Comparison of ENCODE assay signal across 8 mouse cellular contexts in the genomic region with DNA sequence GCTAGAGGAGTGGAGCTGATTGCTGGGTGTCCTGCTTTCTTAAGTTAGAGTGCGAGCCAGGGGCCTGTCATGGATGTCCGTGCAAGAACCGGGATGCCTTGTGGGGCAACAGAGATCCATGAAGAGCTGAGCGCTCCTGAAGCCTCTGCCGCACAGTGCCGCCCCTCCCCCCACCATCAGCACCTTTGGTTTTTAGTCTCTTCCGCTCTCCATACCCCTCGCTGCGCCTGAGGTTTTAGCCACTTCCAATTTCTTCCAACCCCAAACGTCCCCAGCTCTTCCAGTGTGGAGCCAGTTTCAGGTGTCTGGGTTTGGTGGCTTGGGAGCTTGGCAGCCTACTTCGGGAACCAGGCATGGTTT. TPM values are rescaled to one million over a fixed set of nuclear protein-coding genes. Genes with fewer than 3 reads are reported as not detected.
DNase-seq lines count a peak whose midpoint lies in the region; ATAC-seq lines count a peak whose summit lies in the region.

No protein-coding gene starts in this region.

- DNase-seq in cerebellum, postnatal 14 days = peak; percentile 35 to 50
- no peak for DNase-seq in cerebellum, adult 11 months
- peak; percentile 40 for DNase-seq in CD4-positive helper T cell, adult 2 months (ENCODE audit: low read depth, low spot score)
- DNase-seq in hindbrain, embryonic 14.5 days (ENCODE audit: low spot score) = peak; percentile 47
- no peak for DNase-seq in liver, embryonic 13.5 days
- DNase-seq in neural tube, embryonic 11.5 days (ENCODE audit: low spot score) = peak; percentile 44
- DNase-seq in urinary bladder, postnatal 36 days (ENCODE audit: low spot score in 2 of 2) = no peak

- peaks cover 14% of the 10 kb centered on the region; the same call in 1 of the 2 replicates for H3K4me1 ChIP-seq in embryonic facial prominence, embryonic 12.5 days
- H3K4me1 ChIP-seq in hindbrain, embryonic 14.5 days (replicated peaks; ENCODE audit: control insufficient read depth, insufficient read depth, low read length) = peaks cover 12% of the 10 kb centered on the region
- peaks cover 3% of the 10 kb centered on the region; the same call in 1 of the 2 replicates for H3K4me1 ChIP-seq in liver, embryonic 13.5 days (replicated peaks)
- peaks cover 5% of the 10 kb centered on the region; the same call in 1 of the 2 replicates for H3K4me1 ChIP-seq in neural tube, embryonic 11.5 days (ENCODE audit: control insufficient read depth, insufficient read depth, low read length)

- H3K27ac ChIP-seq in embryonic facial prominence, embryonic 12.5 days = peak overlapping the region; percentile 75; the same call in 1 of the 2 replicates
- H3K27ac ChIP-seq in hindbrain, embryonic 14.5 days = no peak overlapping the region
- no peak overlapping the region for H3K27ac ChIP-seq in liver, embryonic 13.5 days
- H3K27ac ChIP-seq in neural tube, embryonic 11.5 days (ENCODE audit: low read depth, low read length) = no peak overlapping the region

- ATAC-seq in embryonic facial prominence, embryonic 12.5 days (ENCODE audit: insufficient number of reproducible peaks, insufficient read depth, low FRiP score, low TSS enrichment) = peak; percentile 76
- ATAC-seq in hindbrain, embryonic 14.5 days (ENCODE audit: low FRiP score) = peak; percentile 48; the same call in 1 of the 2 replicates
- ATAC-seq in liver, embryonic 13.5 days (ENCODE audit: low read depth) = no peak
- no peak for ATAC-seq in neural tube, embryonic 11.5 days (ENCODE audit: insufficient read depth, low FRiP score, low TSS enrichment)

- WGBS in embryonic facial prominence, embryonic 12.5 days = 1% methylated on average over 11 of the region's 11 CpGs
- 1% methylated on average over 11 of the region's 11 CpGs for WGBS in hindbrain, embryonic 14.5 days
- WGBS in liver, embryonic 13.5 days (ENCODE audit: insufficient replicate concordance) = 0% methylated on average over 11 of the region's 11 CpGs
- WGBS in neural tube, embryonic 11.5 days = 0% methylated on average over 11 of the region's 11 CpGs

- no peaks in the 10 kb centered on the region for H3K27me3 ChIP-seq in embryonic facial prominence, embryonic 12.5 days
- H3K27me3 ChIP-seq in hindbrain, embryonic 14.5 days (ENCODE audit: control insufficient read depth, insufficient read depth, low read length) = peaks cover 7% of the 10 kb centered on the region; the same call in 1 of the 2 replicates
- H3K27me3 ChIP-seq in liver, embryonic 13.5 days = peaks cover 14% of the 10 kb centered on the region; the same call in 1 of the 2 replicates
- H3K27me3 ChIP-seq in neural tube, embryonic 11.5 days (ENCODE audit: control insufficient read depth, insufficient read depth, low read length) = 0 out of 2 replicates have a peak, but pooled peaks cover 2% of the 10 kb centered on the region

- no peaks in the 10 kb centered on the region for H3K9me3 ChIP-seq in embryonic facial prominence, embryonic 12.5 days
- H3K9me3 ChIP-seq in hindbrain, embryonic 14.5 days (ENCODE audit: control insufficient read depth, low read length) = no peaks in the 10 kb centered on the region
- H3K9me3 ChIP-seq in liver, embryonic 13.5 days (replicated peaks) = no peaks in the 10 kb centered on the region
- no peaks in the 10 kb centered on the region for H3K9me3 ChIP-seq in neural tube, embryonic 11.5 days (ENCODE audit: control insufficient read depth, low read length)

- peak overlapping the region; percentile 72 for H3K9ac ChIP-seq in embryonic facial prominence, embryonic 12.5 days
- H3K9ac ChIP-seq in hindbrain, embryonic 14.5 days = peak overlapping the region; percentile 64
- no peak overlapping the region for H3K9ac ChIP-seq in liver, embryonic 13.5 days
- H3K9ac ChIP-seq in neural tube, embryonic 11.5 days (ENCODE audit: low read length) = peak overlapping the region; percentile 57

- H3K36me3 ChIP-seq in embryonic facial prominence, embryonic 12.5 days = no peaks in the 10 kb centered on the region
- no peaks in the 10 kb centered on the region for H3K36me3 ChIP-seq in hindbrain, embryonic 14.5 days (replicated peaks; ENCODE audit: control insufficient read depth, insufficient read depth)
- H3K36me3 ChIP-seq in liver, embryonic 13.5 days = no peaks in the 10 kb centered on the region
- no peaks in the 10 kb centered on the region for H3K36me3 ChIP-seq in neural tube, embryonic 11.5 days (ENCODE audit: control insufficient read depth, insufficient read depth, low read length)

- peak overlapping the region; percentile 66 for H3K4me3 ChIP-seq in embryonic facial prominence, embryonic 12.5 days
- peak overlapping the region; percentile 49 for H3K4me3 ChIP-seq in hindbrain, embryonic 14.5 days (replicated peaks; ENCODE audit: low read length)
- peak overlapping the region; percentile 44 for H3K4me3 ChIP-seq in liver, embryonic 13.5 days (replicated peaks)
- peak overlapping the region; percentile 43 for H3K4me3 ChIP-seq in neural tube, embryonic 11.5 days (ENCODE audit: low read depth, low read length)

- peak overlapping the region; percentile 89 for H3K4me2 ChIP-seq in embryonic facial prominence, embryonic 12.5 days (replicated peaks)
- peak overlapping the region; percentile 91 for H3K4me2 ChIP-seq in hindbrain, embryonic 14.5 days (replicated peaks)
- H3K4me2 ChIP-seq in liver, embryonic 13.5 days = peak overlapping the region; percentile 59
- peak overlapping the region; percentile 84 for H3K4me2 ChIP-seq in neural tube, embryonic 11.5 days (ENCODE audit: low read depth)

RNA-seq across cellular contexts. Expression of a gene that starts 0.9 kb away (rescaled TPM):
- 53.9 and 62.0 TPM in 2 replicates for polyA plus RNA-seq in embryonic facial prominence, embryonic 12.5 days (2016; fragmentation: Nextera tagmentation; extraction: Ambion mirVana)
- polyA plus RNA-seq in hindbrain, embryonic 14.5 days (2014; fragmentation: Nextera tagmentation; extraction: Ambion mirVana) = 8.4 and 8.6 TPM in 2 replicates
- polyA plus RNA-seq in liver, embryonic 13.5 days (2015; fragmentation: Nextera tagmentation; extraction: Ambion mirVana) = 1.5 and 1.6 TPM in 2 replicates
- polyA plus RNA-seq in neural tube, embryonic 11.5 days (2014; fragmentation: Nextera tagmentation; extraction: Ambion mirVana) = 4.9 and 6.1 TPM in 2 replicates

Comparison
In these comparisons a context has a peak if more than half of its experiments do, and no peak if none do; other contexts are left out.
1. DNase-seq: peak in cerebellum, postnatal 14 days (2 of 2), CD4-positive helper T cell, adult 2 months (single experiment), hindbrain, embryonic 14.5 days (single experiment) and neural tube, embryonic 11.5 days (single experiment); none in cerebellum, adult 11 months (single experiment), liver, embryonic 13.5 days (single experiment) and urinary bladder, postnatal 36 days (0 of 2).
2. ATAC-seq: peak in embryonic facial prominence, embryonic 12.5 days (single experiment) and hindbrain, embryonic 14.5 days (single experiment); none in liver, embryonic 13.5 days (single experiment) and neural tube, embryonic 11.5 days (single experiment).
3. Peak in every context shown above with its lines, with median percentiles within 50 percentile points of each other: H3K4me2 ChIP-seq and H3K4me3 ChIP-seq.